Mouse (Mus musculus) liver, postnatal 0 days (tissue): ENCODE measurements around the gene Cmtm6.

Source experiments
- CTCF ChIP-seq: sonication (generic); IDR thresholded peaks from 2 replicates; pipeline ENCODE4 v1.5.1; 2016; ENCODE audit warnings: antibody characterized with exemption, low read depth
- EP300 ChIP-seq: IDR thresholded peaks from 2 replicates; pipeline ENCODE4 v1.6.1; 2016; ENCODE audit warnings: antibody characterized with exemption, low read depth, mild to moderate bottlenecking

DNA sequence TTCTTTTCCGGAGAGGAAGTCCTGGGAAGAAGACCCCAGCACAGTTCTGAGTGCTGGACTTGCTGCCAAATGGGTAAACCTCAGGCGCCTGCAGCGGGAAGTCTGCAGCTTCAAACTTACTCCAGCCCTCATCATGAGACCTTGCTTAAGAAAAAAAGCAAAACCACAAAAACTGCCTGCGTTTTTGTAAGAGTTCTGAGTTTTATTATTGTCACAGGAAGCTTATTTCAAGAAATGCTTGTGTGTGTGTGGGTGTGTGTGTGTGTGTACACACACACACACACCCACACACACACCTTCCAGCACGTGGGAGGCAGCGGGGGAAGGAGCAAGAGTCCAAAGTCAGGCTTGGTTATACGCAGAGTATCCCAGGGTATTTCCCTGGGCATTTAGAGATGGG lies 27.4 kb downstream of the Cmtm6 start:
- no peak for TF ChIP-seq CTCF
- TF ChIP-seq EP300 = no peak
